Mouse (Mus musculus): ENCODE measurements around the gene Bricd5. TPM values are rescaled to one million over a fixed set of nuclear protein-coding genes. Genes with fewer than 3 reads are reported as not detected.

The Bricd5 gene
- polyA plus RNA-seq, 1 experiment from 2014 or later, result 0.46 TPM

DNA sequence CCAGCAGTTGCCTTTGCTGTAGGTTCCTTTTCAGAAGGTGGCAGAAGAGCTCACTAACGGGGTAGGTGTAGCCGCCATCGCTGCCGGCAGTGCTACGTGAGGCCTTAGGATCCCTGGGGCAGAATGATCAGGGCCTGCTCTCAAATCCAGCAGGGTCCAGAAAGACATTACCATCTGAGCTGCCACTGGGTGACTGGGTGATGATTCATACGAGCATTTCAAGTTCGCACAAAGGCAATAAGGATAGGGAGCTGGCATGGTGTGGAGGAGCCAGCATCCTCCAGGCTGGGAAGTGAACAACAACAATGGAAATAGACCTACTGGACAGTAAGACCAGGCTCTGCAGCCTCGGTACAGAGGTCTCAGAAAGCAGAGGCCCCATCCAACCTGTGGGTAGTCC, 33.3 kb upstream of the Bricd5 start:
- WGBS, result 89% methylated on average over 8 of the region's 8 CpGs
- H3K9ac ChIP-seq (ENCODE audit: low read length), result no peak overlapping the region
- peaks cover 17% of the 10 kb centered on the region; the same call in 1 of the 2 replicates for H3K36me3 ChIP-seq (ENCODE audit: control insufficient read depth, insufficient read depth, low read length)
- H3K27me3 ChIP-seq (ENCODE audit: control insufficient read depth, insufficient read depth, low read length), result no peaks in the 10 kb centered on the region
- H3K4me3 ChIP-seq (replicated peaks; ENCODE audit: low read length), result no peak overlapping the region
- no peak overlapping the region for H3K27ac ChIP-seq (ENCODE audit: low read length)
- no peaks in the 10 kb centered on the region for H3K4me1 ChIP-seq (ENCODE audit: control insufficient read depth, insufficient read depth, low read length)
- no peaks in the 10 kb centered on the region for H3K9me3 ChIP-seq (replicated peaks; ENCODE audit: control insufficient read depth, low read length)
- no peak overlapping the region for H3K4me2 ChIP-seq (ENCODE audit: low read depth, low read length)
- no peak for ATAC-seq (ENCODE audit: insufficient read depth, low FRiP score)

DNA sequence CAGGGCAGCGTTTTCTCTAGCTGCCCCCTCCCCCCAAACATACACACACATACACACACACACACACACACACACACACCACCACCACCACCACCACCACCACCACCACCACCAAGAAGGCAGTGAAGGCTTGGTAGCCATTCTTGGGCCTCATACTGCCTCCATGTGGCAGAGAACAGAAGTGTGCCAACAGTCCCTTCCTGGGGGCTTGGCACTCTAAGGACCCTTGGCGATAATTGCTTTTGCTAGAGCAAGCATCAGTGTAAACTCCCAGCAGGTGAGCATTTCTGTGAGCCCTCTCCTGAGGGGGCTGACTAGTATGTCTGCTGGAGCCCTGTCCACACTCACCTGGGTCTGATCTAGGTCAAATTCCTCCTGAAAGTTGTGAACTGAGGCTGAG, 32.5 kb upstream of the Bricd5 start:
- Histone ChIP-seq H3K9ac (ENCODE audit: low read length) (no peak overlapping the region), H3K36me3 (ENCODE audit: control insufficient read depth, insufficient read depth, low read length) (peaks cover 23% of the 10 kb centered on the region; the same call in 1 of the 2 replicates), H3K9me3 (replicated peaks; ENCODE audit: control insufficient read depth, low read length) (no peaks in the 10 kb centered on the region), H3K4me3 (replicated peaks; ENCODE audit: low read length) (no peak overlapping the region), H3K27me3 (ENCODE audit: control insufficient read depth, insufficient read depth, low read length) (no peaks in the 10 kb centered on the region), H3K4me1 (ENCODE audit: control insufficient read depth, insufficient read depth, low read length) (no peaks in the 10 kb centered on the region), H3K4me2 (ENCODE audit: low read depth, low read length) (no peak overlapping the region), H3K27ac (ENCODE audit: low read length) (no peak overlapping the region; the same call in 1 of the 2 replicates)
- no peak for ATAC-seq (ENCODE audit: insufficient read depth, low FRiP score)
- WGBS, result 21% methylated on average over 2 of the region's 2 CpGs

DNA sequence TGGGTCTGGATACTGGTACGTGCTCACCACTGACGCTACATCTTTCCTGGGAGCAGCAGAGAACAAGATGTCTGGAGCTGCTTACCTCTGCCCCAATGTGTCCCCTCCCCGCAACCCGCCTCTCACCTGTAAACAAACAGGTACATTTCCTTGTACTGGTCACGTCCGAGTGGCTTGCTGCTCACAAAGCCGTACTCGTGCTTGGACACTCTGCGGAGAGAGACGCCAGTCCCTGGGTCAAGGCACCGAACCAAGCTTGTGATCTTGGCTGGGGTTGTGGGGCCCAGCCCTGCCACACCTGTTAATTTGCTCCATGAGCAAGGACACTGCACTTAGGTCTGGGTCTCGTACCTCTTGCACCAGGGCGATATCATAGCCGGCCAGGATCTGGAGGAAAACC, 31.6 kb upstream of the Bricd5 start:
- peak; percentile 57; the same call in 1 of the 2 replicates for ATAC-seq (ENCODE audit: insufficient read depth, low FRiP score)
- H3K4me1 ChIP-seq (ENCODE audit: control insufficient read depth, insufficient read depth, low read length), result no peaks in the 10 kb centered on the region
- peak overlapping the region; percentile 50 for H3K27ac ChIP-seq (ENCODE audit: low read length)
- H3K9me3 ChIP-seq (replicated peaks; ENCODE audit: control insufficient read depth, low read length), result no peaks in the 10 kb centered on the region
- WGBS, result 82% methylated on average over 14 of the region's 14 CpGs
- peak overlapping the region; percentile 17; the same call in 1 of the 2 replicates for H3K9ac ChIP-seq (ENCODE audit: low read length)
- H3K36me3 ChIP-seq (ENCODE audit: control insufficient read depth, insufficient read depth, low read length), result peaks cover 30% of the 10 kb centered on the region; the same call in 1 of the 2 replicates
- H3K27me3 ChIP-seq (ENCODE audit: control insufficient read depth, insufficient read depth, low read length), result no peaks in the 10 kb centered on the region
- no peak overlapping the region for H3K4me2 ChIP-seq (ENCODE audit: low read depth, low read length)
- no peak overlapping the region for H3K4me3 ChIP-seq (replicated peaks; ENCODE audit: low read length)

DNA sequence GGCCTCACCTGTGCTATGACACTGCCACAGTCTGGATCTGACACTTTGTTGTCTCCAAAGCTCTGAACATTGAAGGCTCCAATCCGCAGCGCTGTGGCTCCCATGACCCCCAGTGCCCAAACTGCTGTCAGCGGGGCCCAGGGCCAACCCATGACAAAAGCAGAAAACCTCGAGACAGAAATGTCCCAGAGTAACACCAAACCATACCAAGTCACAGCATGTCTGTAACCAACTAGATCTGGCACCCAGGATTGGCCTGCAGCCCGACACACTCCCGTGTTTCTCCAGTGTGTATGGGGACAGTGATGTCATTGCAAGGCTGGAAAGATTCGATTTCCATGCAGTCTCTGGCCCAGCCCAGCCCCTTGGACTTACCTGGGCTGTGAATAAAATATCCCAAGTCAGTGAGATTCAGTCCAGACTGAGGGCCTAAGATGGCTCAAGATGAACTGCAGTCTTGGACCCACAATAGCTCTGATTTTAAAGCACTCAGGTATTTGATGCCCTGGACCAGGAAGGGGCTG, 31.0 kb upstream of the Bricd5 start, which contains the start of gene Dnase1l2:
Gene Dnase1l2 (minus strand): TSS at position 474 of the 524 bp plus-strand sequence.
- Histone ChIP-seq H3K36me3 (ENCODE audit: control insufficient read depth, insufficient read depth, low read length) (peaks cover 32% of the 10 kb centered on the region; the same call in 1 of the 2 replicates), H3K9ac (ENCODE audit: low read length) (peak within 1 kb of the TSS; percentile 17; the same call in 1 of the 2 replicates)

DNA sequence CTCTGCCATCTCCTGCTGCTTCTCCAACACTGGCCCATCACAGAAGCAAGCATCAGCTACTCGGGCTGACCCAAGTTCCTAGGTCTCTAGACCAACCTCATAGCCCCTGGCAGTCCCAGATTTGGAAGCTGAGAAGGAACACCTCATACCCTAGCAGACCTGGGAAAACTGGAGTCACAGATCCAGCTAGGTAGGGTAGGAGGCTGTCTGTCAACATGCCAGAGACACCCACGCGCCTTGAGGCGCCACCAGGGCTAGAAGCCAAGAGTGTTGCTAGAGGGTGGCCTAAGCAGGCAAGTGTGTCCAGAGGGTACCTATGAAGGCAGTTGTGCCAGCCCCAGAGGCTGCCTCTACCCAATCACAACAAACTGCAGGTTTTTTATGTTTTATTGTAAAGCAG, 30.3 kb upstream of the Bricd5 start:
- no peaks in the 10 kb centered on the region for H3K27me3 ChIP-seq (ENCODE audit: control insufficient read depth, insufficient read depth, low read length)
- no peak for ATAC-seq (ENCODE audit: insufficient read depth, low FRiP score)
- H3K9ac ChIP-seq (ENCODE audit: low read length), result no peak overlapping the region
- H3K4me1 ChIP-seq (ENCODE audit: control insufficient read depth, insufficient read depth, low read length), result no peaks in the 10 kb centered on the region
- no peak overlapping the region for H3K4me2 ChIP-seq (ENCODE audit: low read depth, low read length)
- 87% methylated on average over 4 of the region's 4 CpGs for WGBS
- H3K27ac ChIP-seq (ENCODE audit: low read length), result peak overlapping the region; percentile 50; the same call in 1 of the 2 replicates
- H3K4me3 ChIP-seq (replicated peaks; ENCODE audit: low read length), result no peak overlapping the region
- no peaks in the 10 kb centered on the region for H3K9me3 ChIP-seq (replicated peaks; ENCODE audit: control insufficient read depth, low read length)
- peaks cover 38% of the 10 kb centered on the region; the same call in 1 of the 2 replicates for H3K36me3 ChIP-seq (ENCODE audit: control insufficient read depth, insufficient read depth, low read length)

More for the DNA sequence above, 31.0 kb upstream of the Bricd5 start, which contains the start of gene Dnase1l2:
- no peak within 1 kb of the TSS for H3K4me2 ChIP-seq (ENCODE audit: low read depth, low read length)
- ATAC-seq (ENCODE audit: insufficient read depth, low FRiP score), result no peak
- WGBS, result 77% methylated on average over 7 of the region's 7 CpGs
- H3K27ac ChIP-seq (ENCODE audit: low read length), result peak within 1 kb of the TSS; percentile 50
- H3K9me3 ChIP-seq (replicated peaks; ENCODE audit: control insufficient read depth, low read length), result no peaks in the 10 kb centered on the region
- no peaks in the 10 kb centered on the region for H3K27me3 ChIP-seq (ENCODE audit: control insufficient read depth, insufficient read depth, low read length)
- H3K4me1 ChIP-seq (ENCODE audit: control insufficient read depth, insufficient read depth, low read length), result no peaks in the 10 kb centered on the region
- H3K4me3 ChIP-seq (replicated peaks; ENCODE audit: low read length), result no peak within 1 kb of the TSS

DNA sequence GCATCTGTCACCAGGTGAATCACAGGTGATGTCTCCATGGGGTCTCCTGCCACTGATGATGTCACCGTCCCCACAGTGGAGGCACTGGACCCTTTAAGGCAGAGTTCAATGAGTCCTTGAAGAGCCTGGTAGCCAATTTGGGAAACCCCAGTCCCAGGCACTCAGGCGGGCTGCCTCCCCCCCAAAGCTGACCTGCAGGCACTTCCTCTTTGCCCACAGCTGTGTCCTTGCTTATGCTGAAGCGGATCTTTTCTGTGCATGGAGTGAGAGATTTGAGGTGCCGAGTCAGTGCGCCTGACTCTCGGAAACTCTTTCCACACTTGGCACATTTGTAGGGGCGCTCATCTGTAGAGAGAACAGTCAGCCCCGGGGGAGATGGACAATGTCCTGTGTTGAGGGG, 27.1 kb upstream of the Bricd5 start:
- WGBS, result 91% methylated on average over 8 of the region's 8 CpGs
- no peaks in the 10 kb centered on the region for H3K27me3 ChIP-seq (ENCODE audit: control insufficient read depth, insufficient read depth, low read length)

DNA sequence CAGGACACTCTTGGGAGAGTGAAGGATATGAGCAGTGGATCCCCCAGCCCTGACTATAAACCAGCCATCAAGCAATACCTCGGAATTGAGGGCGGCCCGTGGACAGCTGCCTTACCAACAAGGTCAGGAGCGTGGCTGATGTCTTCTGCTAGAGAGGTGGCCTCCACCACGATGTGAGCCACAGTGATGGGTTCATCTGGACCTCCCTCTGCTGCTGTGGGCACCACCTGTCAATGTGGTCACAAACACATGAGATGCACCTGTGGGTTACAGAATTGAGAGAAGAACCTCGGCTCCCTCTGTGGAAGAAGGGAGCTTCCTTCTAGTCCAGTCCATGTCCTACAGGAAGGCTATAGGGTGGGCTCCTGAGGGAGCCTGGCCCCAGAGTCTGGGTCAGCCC, 24.2 kb upstream of the Bricd5 start:
- 92% methylated on average over 6 of the region's 6 CpGs for WGBS
- H3K27ac ChIP-seq (ENCODE audit: low read length), result no peak overlapping the region
- H3K9me3 ChIP-seq (replicated peaks; ENCODE audit: control insufficient read depth, low read length), result no peaks in the 10 kb centered on the region
- no peaks in the 10 kb centered on the region for H3K27me3 ChIP-seq (ENCODE audit: control insufficient read depth, insufficient read depth, low read length)
- peaks cover 13% of the 10 kb centered on the region for H3K4me1 ChIP-seq (ENCODE audit: control insufficient read depth, insufficient read depth, low read length)
- H3K4me2 ChIP-seq (ENCODE audit: low read depth, low read length), result no peak overlapping the region
- H3K36me3 ChIP-seq (ENCODE audit: control insufficient read depth, insufficient read depth, low read length), result peaks cover 35% of the 10 kb centered on the region; the same call in 1 of the 2 replicates
- ATAC-seq (ENCODE audit: insufficient read depth, low FRiP score), result no peak
- no peak overlapping the region for H3K4me3 ChIP-seq (replicated peaks; ENCODE audit: low read length)
- H3K9ac ChIP-seq (ENCODE audit: low read length), result no peak overlapping the region

More for the DNA sequence above, 27.1 kb upstream of the Bricd5 start:
- no peaks in the 10 kb centered on the region for H3K4me1 ChIP-seq (ENCODE audit: control insufficient read depth, insufficient read depth, low read length)
- peaks cover 39% of the 10 kb centered on the region; the same call in 1 of the 2 replicates for H3K36me3 ChIP-seq (ENCODE audit: control insufficient read depth, insufficient read depth, low read length)
- H3K9ac ChIP-seq (ENCODE audit: low read length), result no peak overlapping the region
- no peak overlapping the region for H3K27ac ChIP-seq (ENCODE audit: low read length)
- no peak for ATAC-seq (ENCODE audit: insufficient read depth, low FRiP score)
- no peak overlapping the region for H3K4me2 ChIP-seq (ENCODE audit: low read depth, low read length)
- H3K9me3 ChIP-seq (replicated peaks; ENCODE audit: control insufficient read depth, low read length), result no peaks in the 10 kb centered on the region
- no peak overlapping the region for H3K4me3 ChIP-seq (replicated peaks; ENCODE audit: low read length)

DNA sequence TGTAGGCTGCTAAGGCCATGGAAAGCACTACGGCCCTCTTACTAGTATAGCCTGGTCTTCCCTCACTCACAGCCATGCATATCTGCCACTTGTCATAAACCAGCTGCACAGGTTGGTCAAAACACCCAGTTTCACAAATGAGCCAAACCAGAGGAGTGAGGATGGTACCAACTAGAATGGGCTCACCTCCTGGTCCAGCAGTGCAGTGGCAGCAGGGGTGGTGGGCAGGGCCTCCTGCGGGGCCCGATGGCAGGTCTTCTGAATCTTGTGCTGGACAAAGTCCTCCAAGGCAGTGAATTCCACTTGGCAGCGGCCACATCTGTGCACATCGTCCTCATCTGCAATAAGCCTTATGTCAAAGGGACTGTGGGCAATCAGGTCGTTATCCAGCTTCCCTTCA, 22.5 kb upstream of the Bricd5 start:
- Histone ChIP-seq H3K4me2 (ENCODE audit: low read depth, low read length) (no peak overlapping the region), H3K9me3 (replicated peaks; ENCODE audit: control insufficient read depth, low read length) (no peaks in the 10 kb centered on the region), H3K4me3 (replicated peaks; ENCODE audit: low read length) (no peak overlapping the region), H3K27me3 (ENCODE audit: control insufficient read depth, insufficient read depth, low read length) (no peaks in the 10 kb centered on the region), H3K9ac (ENCODE audit: low read length) (no peak overlapping the region), H3K4me1 (ENCODE audit: control insufficient read depth, insufficient read depth, low read length) (peaks cover 13% of the 10 kb centered on the region), H3K36me3 (ENCODE audit: control insufficient read depth, insufficient read depth, low read length) (peaks cover 24% of the 10 kb centered on the region; the same call in 1 of the 2 replicates), H3K27ac (ENCODE audit: low read length) (no peak overlapping the region)
- ATAC-seq (ENCODE audit: insufficient read depth, low FRiP score), result no peak
- WGBS, result 89% methylated on average over 6 of the region's 6 CpGs

DNA sequence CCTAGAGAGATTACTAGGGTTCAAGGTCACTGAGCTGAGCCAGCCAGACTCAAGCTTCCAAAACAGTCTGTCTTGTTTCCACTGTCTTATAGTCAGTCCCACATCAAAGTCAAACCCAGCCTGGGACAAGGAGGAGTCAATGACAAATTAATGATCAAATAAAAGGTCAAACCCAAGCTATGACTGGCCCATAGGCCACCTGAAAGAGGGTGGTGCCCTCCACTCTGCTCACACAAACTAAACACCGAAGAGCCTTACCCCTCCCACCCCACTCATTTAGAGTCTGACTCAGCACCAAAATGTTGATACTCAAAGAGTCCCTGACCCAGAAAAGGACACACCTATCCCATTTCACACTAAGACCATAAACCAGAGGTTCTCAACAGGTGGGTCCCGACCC, 20.3 kb upstream of the Bricd5 start:
- Histone ChIP-seq H3K4me1 (ENCODE audit: control insufficient read depth, insufficient read depth, low read length) (peaks cover 13% of the 10 kb centered on the region), H3K4me2 (ENCODE audit: low read depth, low read length) (peak overlapping the region; percentile 84), H3K36me3 (ENCODE audit: control insufficient read depth, insufficient read depth, low read length) (peaks cover 11% of the 10 kb centered on the region; the same call in 1 of the 2 replicates), H3K4me3 (replicated peaks; ENCODE audit: low read length) (no peak overlapping the region), H3K9me3 (replicated peaks; ENCODE audit: control insufficient read depth, low read length) (no peaks in the 10 kb centered on the region), H3K9ac (ENCODE audit: low read length) (no peak overlapping the region), H3K27ac (ENCODE audit: low read length) (peak overlapping the region; percentile 99; the same call in 1 of the 2 replicates), H3K27me3 (ENCODE audit: control insufficient read depth, insufficient read depth, low read length) (no peaks in the 10 kb centered on the region)
- ATAC-seq (ENCODE audit: insufficient read depth, low FRiP score), result no peak
- WGBS, result 64% methylated on average over 2 of the region's 2 CpGs

Data from stomach, embryonic 16.5 days (tissue).